Mouse (Mus musculus): ENCODE measurements around the gene Rhcg.

DNA sequence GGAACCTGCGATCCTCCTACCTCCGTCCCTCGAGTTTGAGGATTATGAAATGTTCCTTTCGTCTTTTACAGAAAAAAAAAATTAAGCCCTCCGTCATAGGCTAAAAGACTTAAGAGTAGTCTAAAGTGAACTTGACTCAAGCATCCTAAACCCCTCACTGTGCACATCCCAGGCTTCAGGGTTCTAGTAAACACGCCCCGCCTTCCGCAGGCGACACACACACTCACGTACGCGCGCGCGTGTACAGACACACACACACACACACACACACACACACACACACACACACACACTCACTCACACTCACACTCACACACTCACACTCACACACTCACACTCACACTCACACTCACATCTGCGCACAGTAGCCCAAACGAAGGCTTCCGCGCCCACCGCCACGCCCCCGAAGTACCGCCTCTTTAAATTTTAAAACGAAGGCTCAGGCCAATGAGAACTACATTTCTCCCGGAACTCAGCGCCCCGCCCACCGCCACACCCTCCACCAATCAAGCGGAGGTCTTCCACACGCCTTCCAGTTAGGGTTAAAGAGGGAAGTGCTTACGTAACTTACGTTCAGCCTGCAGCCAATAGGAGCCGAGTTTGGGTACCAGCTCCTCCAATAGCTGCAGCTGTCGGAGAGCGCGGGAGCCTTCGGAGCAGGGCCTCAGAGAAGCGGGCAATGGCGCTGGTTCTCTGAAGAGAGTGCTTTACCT lies 42.3 kb upstream of the Rhcg start, which contains the start of gene Ticrr:
- TF ChIP-seq TAL1 (IDR thresholded peaks at IDR 0.05; ENCODE audit: low read length) (no peak), GATA1 (IDR thresholded peaks at IDR 0.05; ENCODE audit: low read length) (no peak)

Data from erythroblast, embryonic 14.5 days (primary cell).